Mouse (Mus musculus): ENCODE measurements at regions not wholly inside any gene's neighbourhood (a gene's known extent, or its start where the extent isn't known, plus 50 kb on each side); places are given as distances from the start of the nearest gene placed in this dataset.

- TF ChIP-seq POLR2A (IDR thresholded peaks at IDR 0.05; ENCODE audit: low read depth, low read length): no peak
- no peak for TF ChIP-seq CTCF (IDR thresholded peaks at IDR 0.05; ENCODE audit: extremely low read depth, insufficient read depth, insufficient read length, insufficient replicate concordance)
Measured at GRCm38 (mm10) chr12:79983232-79983631, 129.6 kb downstream of the Zfp36l1 start.
